Mouse (Mus musculus) CH12.LX (cell line): ENCODE data around the gene Tet1.

ENCODE experiments used
- BHLHE40 ChIP-seq: IDR thresholded peaks from 2 replicates; pipeline ENCODE4 v1.6.1; 2011; ENCODE audit warnings: mild to moderate bottlenecking, low read depth, low read length, improper control_type of control experiment
- CHD2 ChIP-seq: IDR thresholded peaks from 2 replicates; pipeline ENCODE4 v1.6.1; 2011; ENCODE audit warnings: low read length, improper control_type of control experiment
- CTCF ChIP-seq, 2 experiments: IDR thresholded peaks in 1 of 2; conservative IDR thresholded peaks in 1 of 2; 2 replicates each; pipeline ENCODE4 v1.5.1; 2011 to 2012; ENCODE audit warnings: low read depth in 2 of 2, low read length in 2 of 2, improper control_type of control experiment in 1 of 2, inconsistent platforms in 1 of 2, mild to moderate bottlenecking in 1 of 2, moderate library complexity in 1 of 2
- EP300 ChIP-seq: IDR thresholded peaks from 2 replicates; pipeline ENCODE4 v1.6.1; 2011; ENCODE audit warnings: low read length, improper control_type of control experiment
- JUN ChIP-seq: IDR thresholded peaks from 2 replicates; pipeline ENCODE4 v1.6.1; 2011; ENCODE audit warnings: low read depth, mild to moderate bottlenecking, low read length, improper control_type of control experiment, moderate library complexity; ENCODE audit not compliant: insufficient read depth
- KAT2A ChIP-seq: IDR thresholded peaks from 2 replicates; pipeline ENCODE4 v1.6.1; 2012; ENCODE audit warnings: low read length, improper control_type of control experiment, inconsistent platforms; ENCODE audit not compliant: insufficient replicate concordance
- MAFK ChIP-seq: IDR thresholded peaks from 2 replicates; pipeline ENCODE4 v1.6.1; 2011; ENCODE audit warnings: low read length, improper control_type of control experiment; ENCODE audit not compliant: insufficient replicate concordance
- MEF2A ChIP-seq: IDR thresholded peaks from 2 replicates; pipeline ENCODE4 v1.6.1; 2014; ENCODE audit warnings: low read depth, mild to moderate bottlenecking, inconsistent platforms, low read length, improper control_type of control experiment, borderline replicate concordance
- POLR2A ChIP-seq: IDR thresholded peaks from 2 replicates; pipeline ENCODE4 v1.6.1; 2011; ENCODE audit warnings: low read depth, mild to moderate bottlenecking, improper control_type of control experiment, low read length
- RCOR1 ChIP-seq: conservative IDR thresholded peaks from 2 replicates; pipeline ENCODE4 v1.6.1; 2012; ENCODE audit warnings: low read depth, mild to moderate bottlenecking, inconsistent platforms, low read length, improper control_type of control experiment
- SMC3 ChIP-seq: IDR thresholded peaks from 2 replicates; pipeline ENCODE4 v1.6.1; 2011; ENCODE audit warnings: low read depth, low read length, improper control_type of control experiment
- USF1 ChIP-seq: IDR thresholded peaks from 2 replicates; pipeline ENCODE4 v1.6.1; 2014; ENCODE audit warnings: low read depth, mild to moderate bottlenecking, inconsistent platforms, low read length, improper control_type of control experiment
- USF2 ChIP-seq: conservative IDR thresholded peaks from 2 replicates; pipeline ENCODE4 v1.6.1; 2011; ENCODE audit warnings: low read depth, low read length, improper control_type of control experiment

DNA sequence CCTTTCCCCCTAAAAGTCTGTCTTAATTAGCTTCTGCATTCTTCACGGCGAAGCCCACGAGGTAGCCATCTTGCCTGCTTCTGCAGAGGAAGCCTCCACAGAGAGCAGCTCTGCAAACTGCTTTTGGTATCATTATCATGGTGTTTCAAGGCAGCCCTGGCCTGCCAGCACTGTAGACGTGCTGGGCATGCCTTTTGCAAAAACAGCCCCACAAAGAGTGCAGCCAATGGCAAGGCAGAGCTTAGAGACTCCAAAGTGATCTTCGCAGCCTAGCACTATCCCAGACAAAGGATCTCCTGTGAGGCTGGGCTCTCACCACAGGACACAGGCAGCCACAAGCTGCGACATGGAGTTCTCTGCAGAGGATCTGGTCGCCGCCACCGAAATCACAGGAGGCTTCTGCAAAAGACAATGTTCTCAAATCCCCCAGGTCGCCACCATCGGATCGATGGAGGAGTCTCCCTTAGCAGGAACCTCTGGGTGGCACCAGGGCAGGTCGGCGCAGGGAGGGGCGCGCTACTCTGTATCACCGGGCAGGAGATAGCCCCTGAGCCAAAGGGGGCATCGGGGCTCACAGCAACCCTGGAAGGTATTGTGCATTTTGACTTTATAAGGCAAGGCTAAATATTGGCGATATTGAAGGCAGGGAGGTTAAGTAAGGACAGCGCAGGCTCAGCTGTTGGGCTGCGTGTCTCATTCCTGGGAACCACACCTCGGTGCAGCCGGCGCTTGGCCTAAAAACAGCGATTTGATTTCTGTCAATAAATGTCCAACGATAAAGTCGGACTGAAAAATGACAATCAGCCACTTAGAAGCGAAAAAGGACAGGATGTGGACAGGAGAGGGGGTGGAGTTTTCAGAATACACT, 43.4 kb downstream of the Tet1 start:
- TF ChIP-seq POLR2A (no peak), EP300 (no peak), CTCF (conservative IDR thresholded peaks at IDR 0.05 in 1 of 2, IDR thresholded peaks at IDR 0.05 in 1 of 2; ENCODE audit: low read depth in 2 of 2, low read length in 2 of 2) (no peak), SMC3 (no peak), MAFK (no peak), RCOR1 (no peak), JUN (no peak), USF1 (no peak), USF2 (no peak), MEF2A (no peak), KAT2A (no peak), CHD2 (no peak), BHLHE40 (no peak)
